16 mouse cellular contexts compared by ENCODE assay signal in genomic region chr8:11570742-11571141, GRCm38 (mm10).
"Had no signal": no experiment of that assay in that cellular context is flagged by ENCODE, and none has a peak within 500 bp of the region (broad histone marks: within the 10 kb centered on the region; RNA-seq: fewer than 3 reads in every experiment).

No protein-coding gene starts in this region.

- DNase-seq: retina, postnatal 1 day; right cerebral cortex, adult 18-20 months; right cerebral cortex, postnatal 14 days; right cerebral cortex, postnatal 25 days; right cerebral cortex, postnatal 4 days; spleen, adult 18-20 months; thymus, adult 18-20 months; thymus, adult 2 months; thymus, postnatal 14 days; thymus, postnatal 25 days; thymus, postnatal 36 days; thymus, postnatal 4 days had no signal

- H3K9ac ChIP-seq: neural tube, embryonic 13.5 days; neural tube, embryonic 15.5 days; stomach, embryonic 15.5 days had no signal

- H3K4me3 ChIP-seq: neural tube, embryonic 13.5 days; neural tube, embryonic 15.5 days; stomach, embryonic 15.5 days had no signal

- H3K4me2 ChIP-seq: neural tube, embryonic 13.5 days; neural tube, embryonic 15.5 days; stomach, embryonic 15.5 days had no signal

- H3K27ac ChIP-seq: neural tube, embryonic 13.5 days; neural tube, embryonic 15.5 days; stomach, embryonic 15.5 days; stomach, postnatal 0 days had no signal

- H3K27me3 ChIP-seq: neural tube, embryonic 13.5 days; neural tube, embryonic 15.5 days; stomach, embryonic 15.5 days had no signal

- H3K9me3 ChIP-seq: neural tube, embryonic 13.5 days; neural tube, embryonic 15.5 days; stomach, embryonic 15.5 days had no signal
